Mouse (Mus musculus) CH12.LX (cell line): Measurements from ENCODE around the gene Terf2. TPM values are rescaled to one million over a fixed set of nuclear protein-coding genes. Genes with fewer than 3 reads are reported as not detected.
A peak's percentile ranks its signal among the peaks of the same experiment; 100 is the strongest.

ENCODE experiments used
- DNase-seq: peaks from one replicate; pipeline ENCODE4 v3.0.0-alpha.2; 2013; ENCODE audit errors: extremely low read depth
- H3K27ac ChIP-seq: 2 replicates; pipeline ENCODE4 v1.5.1; 2012; ENCODE audit warnings: low read depth, mild to moderate bottlenecking, control low read depth, moderate library complexity; ENCODE audit not compliant: insufficient read depth
- H3K27me3 ChIP-seq: replicated peaks from 2 replicates; pipeline ENCODE3; 2012; ENCODE audit warnings: inconsistent platforms
- H3K36me3 ChIP-seq, 2 experiments: replicated peaks in 1 of 2; 2 replicates each; pipeline versions ENCODE3 to v1.6.1; 2012; ENCODE audit warnings: inconsistent platforms in 1 of 2, low read length in 1 of 2, mild to moderate bottlenecking in 1 of 2, mixed read lengths in 1 of 2, moderate library complexity in 1 of 2; ENCODE audit not compliant: control insufficient read depth in 1 of 2, insufficient read depth in 1 of 2
- H3K4me1 ChIP-seq, 2 experiments: 2 replicates each; pipeline ENCODE4 v1.6.1; 2012; ENCODE audit warnings: inconsistent platforms in 1 of 2, moderate library complexity in 1 of 2; ENCODE audit not compliant: insufficient read depth in 2 of 2, control insufficient read depth in 1 of 2
- H3K4me2 ChIP-seq: 2 replicates; pipeline ENCODE4 v1.6.1; 2012; ENCODE audit warnings: low read depth, mild to moderate bottlenecking, control low read depth; ENCODE audit not compliant: poor library complexity, insufficient read depth, severe bottlenecking
- H3K4me3 ChIP-seq, 3 experiments: fragments of 150-350 bp in 1 of 3; sonication (generic) in 1 of 3; replicated peaks in 1 of 3; 2 replicates each; pipeline versions ENCODE3 to v1.5.1; 2011 to 2012; ENCODE audit warnings: low read depth in 2 of 3, low read length in 2 of 3, mild to moderate bottlenecking in 2 of 3, moderate library complexity in 2 of 3, control low read depth in 1 of 3, improper control_type of control experiment in 1 of 3, inconsistent platforms in 1 of 3, mixed read lengths in 1 of 3; ENCODE audit not compliant: poor library complexity in 1 of 3
- H3K79me2 ChIP-seq: replicated peaks from 2 replicates; pipeline ENCODE4 v1.6.1; 2012; ENCODE audit warnings: mild to moderate bottlenecking, moderate library complexity; ENCODE audit not compliant: control insufficient read depth, poor library complexity, insufficient read depth, severe bottlenecking; ENCODE audit errors: extremely low read depth
- H3K9ac ChIP-seq: 2 replicates; pipeline ENCODE4 v1.6.1; 2012; ENCODE audit warnings: low read depth, mild to moderate bottlenecking, control low read depth, moderate library complexity; ENCODE audit not compliant: insufficient read depth
- H3K9me3 ChIP-seq: replicated peaks from 2 replicates; pipeline ENCODE3; 2012; ENCODE audit warnings: low read length, inconsistent platforms, mixed read lengths
- HCFC1 ChIP-seq: IDR thresholded peaks from 2 replicates; pipeline ENCODE4 v1.6.1; 2012; ENCODE audit warnings: low read depth, mild to moderate bottlenecking, inconsistent platforms, low read length, improper control_type of control experiment
- MXI1 ChIP-seq: IDR thresholded peaks from 2 replicates; pipeline ENCODE4 v1.6.1; 2011; ENCODE audit warnings: mild to moderate bottlenecking, low read depth, low read length, improper control_type of control experiment
- TCF12 ChIP-seq: IDR thresholded peaks from 2 replicates; pipeline ENCODE4 v1.6.1; 2014; ENCODE audit warnings: low read depth, mild to moderate bottlenecking, inconsistent platforms, low read length, improper control_type of control experiment
- USF1 ChIP-seq: IDR thresholded peaks from 2 replicates; pipeline ENCODE4 v1.6.1; 2014; ENCODE audit warnings: low read depth, mild to moderate bottlenecking, inconsistent platforms, low read length, improper control_type of control experiment
- ZNF384 ChIP-seq: IDR thresholded peaks from 2 replicates; pipeline ENCODE4 v1.6.1; 2012; ENCODE audit warnings: low read depth, low read length, improper control_type of control experiment, inconsistent platforms
- dilution Hi-C: fragments of 300-500 bp; cut with MboI; formaldehyde crosslinking; loops from 2 replicates; pipeline ENCODE4 v1.14.3; 2020; ENCODE audit warnings: low sequenced_read_pairs; ENCODE audit not compliant: extremely low pct_unique_long_range_greater_than_20kb, extremely low pct_ligation_motif_present
- in situ Hi-C: fragments of 300-500 bp; cut with MboI; formaldehyde crosslinking; loops from 3 replicates; pipeline ENCODE4 v1.14.3; 2019; ENCODE audit warnings: low sequenced_read_pairs, low pct_ligation_motif_present, low pct_unique_long_range_greater_than_20kb, mixed read lengths
- polyA plus RNA-seq: library from polyadenylated mRNA; unstranded; fragments of >175 nt; gene quantifications from 2 replicates; pipeline ENCODE4 v1.2.1, GENCODE M21; 2012; ENCODE audit warnings: low read depth; ENCODE audit not compliant: insufficient read length
- total RNA-seq, 2 experiments: library from RNA; depleted of rRNA; stranded (reverse); fragments of 300-350 nt in 1 of 2; fragments of >200 nt in 1 of 2; gene quantifications; 2 replicates each; pipeline ENCODE4 v1.2.3; 2012 to 2014

Terf2 gene
- total and polyA plus RNA-seq, 3 experiments, result 12.5 to 33.7 (median 18.3) TPM

- DNase-seq, result no peak
- no peaks in the 10 kb centered on the region for H3K9me3 ChIP-seq
- no peaks in the 10 kb centered on the region for H3K79me2 ChIP-seq
- no peak overlapping the region for H3K9ac ChIP-seq
- in situ Hi-C loops (loop anchor here (25.0 kb wide), 1 partner anchor 447 kb away; no protein-coding TSS in a partner anchor), dilution Hi-C loops (no loop called here)
- no peak overlapping the region for H3K4me3 ChIP-seq
- H3K4me2 ChIP-seq, result no peak overlapping the region
- no peaks in the 10 kb centered on the region for H3K36me3 ChIP-seq
- no peak overlapping the region for H3K27ac ChIP-seq
- TF ChIP-seq TCF12, result no peak
- H3K27me3 ChIP-seq, result no peaks in the 10 kb centered on the region
- H3K4me1 ChIP-seq, result peaks cover 0 to 2% of the 10 kb centered on the region in 2 experiments; a peak in 1 of 4 replicates
Measured at GRCm38 (mm10) chr8:107115008-107115320, 18.6 kb upstream of the Terf2 start.

- Histone ChIP-seq H3K79me2 (no peaks in the 10 kb centered on the region), H3K4me3 (no peak overlapping the region), H3K27ac (no peak overlapping the region), H3K9ac (no peak overlapping the region), H3K27me3 (no peaks in the 10 kb centered on the region), H3K36me3 (no peaks in the 10 kb centered on the region), H3K4me1 (peaks cover 0 to 2% of the 10 kb centered on the region in 2 experiments; a peak in 1 of 4 replicates), H3K4me2 (no peak overlapping the region), H3K9me3 (no peaks in the 10 kb centered on the region)
- in situ Hi-C loops (loop anchor here (5.0 to 25.0 kb wide), 2 partner anchors 208 to 448 kb away; no protein-coding TSS in a partner anchor), dilution Hi-C loops (no loop called here)
- TF ChIP-seq ZNF384, result 0 out of 2 replicates have a peak, but pooled peaks have one; percentile 14
- 0 out of 2 replicates have a peak, but pooled peaks have one; percentile 1 for TF ChIP-seq USF1
- no peak for TF ChIP-seq MXI1
- DNase-seq, result no peak
Measured at GRCm38 (mm10) chr8:107114150-107115007, 18.0 kb upstream of the Terf2 start.

GRCm38 (mm10) chr8:107113209-107113608 is 16.9 kb upstream of the Terf2 start:
- no peak for DNase-seq
- H3K36me3 ChIP-seq, result no peaks in the 10 kb centered on the region
- no peaks in the 10 kb centered on the region for H3K9me3 ChIP-seq
- H3K27ac ChIP-seq, result no peak overlapping the region
- TF ChIP-seq ZNF384 (peak; percentile 30; the same call in 1 of the 2 replicates), HCFC1 (no peak)
- TF ChIP-seq, all 38 proteins: peak for 1
- Histone ChIP-seq H3K4me2 (no peak overlapping the region), H3K4me3 (no peak overlapping the region), H3K27me3 (no peaks in the 10 kb centered on the region), H3K79me2 (no peaks in the 10 kb centered on the region), H3K9ac (no peak overlapping the region), H3K4me1 (peaks cover 0 to 2% of the 10 kb centered on the region in 2 experiments; a peak in 1 of 4 replicates)
- dilution Hi-C loops (no loop called here), in situ Hi-C loops (loop anchor here (5.0 to 25.0 kb wide), 2 partner anchors 209 to 449 kb away; no protein-coding TSS in a partner anchor)
